Mouse (Mus musculus) limb, embryonic 11.5 days (tissue): ENCODE measurements at regions not wholly inside any gene's neighbourhood (a gene's known extent, or its start where the extent isn't known, plus 50 kb on each side); places are given as distances from the start of the nearest gene placed in this dataset.

Experiments used
- ATAC-seq: fragments of 200-750 bp; cut with Nextera tagmentation; 2 replicates; pipeline ENCODE4 v1.8.0; 2017; ENCODE audit warnings: low read depth; ENCODE audit not compliant: insufficient number of reproducible peaks, low FRiP score, low TSS enrichment
- DNase-seq: peaks from one replicate; pipeline ENCODE4 v3.0.0-alpha.2; 2015; ENCODE audit warnings: low spot score
- H3K27ac ChIP-seq: fragments of 300-500 bp; sonication (generic); replicated peaks from 2 replicates; pipeline ENCODE4 v1.5.1; 2014; ENCODE audit warnings: low read depth, mild to moderate bottlenecking, low read length
- H3K27me3 ChIP-seq: fragments of 300-500 bp; sonication (generic); 2 replicates; pipeline ENCODE4 v1.6.1; 2014; ENCODE audit warnings: mild to moderate bottlenecking, low read length, mixed read lengths; ENCODE audit not compliant: control insufficient read depth, insufficient read depth
- H3K36me3 ChIP-seq: fragments of 300-500 bp; sonication (generic); 2 replicates; pipeline ENCODE4 v1.6.1; 2014; ENCODE audit warnings: mild to moderate bottlenecking, low read length, moderate library complexity, mixed read lengths; ENCODE audit not compliant: control insufficient read depth, insufficient read depth
- H3K4me1 ChIP-seq: fragments of 300-500 bp; sonication (generic); 2 replicates; pipeline ENCODE4 v1.6.1; 2014; ENCODE audit warnings: low read length, mixed read lengths; ENCODE audit not compliant: control insufficient read depth, insufficient read depth
- H3K4me2 ChIP-seq: fragments of 300-500 bp; sonication (generic); 2 replicates; pipeline ENCODE4 v1.6.1; 2014; ENCODE audit warnings: low read depth, mild to moderate bottlenecking, moderate library complexity; ENCODE audit not compliant: severe bottlenecking
- H3K4me3 ChIP-seq: fragments of 300-500 bp; sonication (generic); 2 replicates; pipeline ENCODE4 v1.5.1; 2014; ENCODE audit warnings: low read depth, low read length
- H3K9ac ChIP-seq: fragments of 300-500 bp; sonication (generic); 2 replicates; pipeline ENCODE4 v1.6.1; 2014; ENCODE audit warnings: mild to moderate bottlenecking, low read length
- H3K9me3 ChIP-seq: fragments of 300-500 bp; sonication (generic); 2 replicates; pipeline ENCODE4 v1.6.1; 2016; ENCODE audit warnings: low read length; ENCODE audit not compliant: control insufficient read depth
- WGBS: fragments of 180-500 bp; shearing (Covaris S2); extraction: QIAGEN DNeasy Blood & Tissue Kit; methylation state at CpG from one replicate; pipeline ENCODE4 v1.1.7; 2014; 5-methylcytosine and 5-hydroxymethylcytosine counted together

GRCm38 (mm10) chr16:68704569-68704968 lies 1083.9 kb upstream of the Cadm2 start:
- no peaks in the 10 kb centered on the region for H3K4me1 ChIP-seq
- ATAC-seq (peak; percentile 54; the same call in 1 of the 2 replicates), DNase-seq (no peak)
- H3K4me3 ChIP-seq = no peak overlapping the region
- H3K27ac ChIP-seq = no peak overlapping the region
- H3K36me3 ChIP-seq = no peaks in the 10 kb centered on the region
- no peaks in the 10 kb centered on the region for H3K9me3 ChIP-seq
- no peaks in the 10 kb centered on the region for H3K27me3 ChIP-seq
- no peak overlapping the region for H3K9ac ChIP-seq
- no peak overlapping the region for H3K4me2 ChIP-seq
- 100% methylated on average over 2 of the region's 2 CpGs for WGBS

GRCm38 (mm10) chr16:68666972-68667538 lies 1046.3 kb upstream of the Cadm2 start:
- 92% methylated on average over 4 of the region's 4 CpGs for WGBS
- no peak for ATAC-seq

GRCm38 (mm10) chr16:68658436-68658835 lies 1037.7 kb upstream of the Cadm2 start:
- H3K27ac ChIP-seq = no peak overlapping the region
- H3K9ac ChIP-seq = no peak overlapping the region
- DNase-seq (peak; percentile 26), ATAC-seq (no peak)
- 12% methylated on average over 4 of the region's 4 CpGs for WGBS
- H3K9me3 ChIP-seq = no peaks in the 10 kb centered on the region
- H3K4me2 ChIP-seq = no peak overlapping the region
- H3K4me1 ChIP-seq = no peaks in the 10 kb centered on the region
- H3K27me3 ChIP-seq = no peaks in the 10 kb centered on the region
- H3K4me3 ChIP-seq = no peak overlapping the region
- no peaks in the 10 kb centered on the region for H3K36me3 ChIP-seq

More at GRCm38 (mm10) chr16:68666972-68667538, 1046.3 kb upstream of the Cadm2 start:
- H3K27ac ChIP-seq = no peak overlapping the region
- no peak overlapping the region for H3K9ac ChIP-seq
- H3K36me3 ChIP-seq = no peaks in the 10 kb centered on the region
- no peak overlapping the region for H3K4me3 ChIP-seq
- no peaks in the 10 kb centered on the region for H3K4me1 ChIP-seq
- DNase-seq = no peak
- no peaks in the 10 kb centered on the region for H3K9me3 ChIP-seq
- H3K4me2 ChIP-seq = no peak overlapping the region
- no peaks in the 10 kb centered on the region for H3K27me3 ChIP-seq

DNA sequence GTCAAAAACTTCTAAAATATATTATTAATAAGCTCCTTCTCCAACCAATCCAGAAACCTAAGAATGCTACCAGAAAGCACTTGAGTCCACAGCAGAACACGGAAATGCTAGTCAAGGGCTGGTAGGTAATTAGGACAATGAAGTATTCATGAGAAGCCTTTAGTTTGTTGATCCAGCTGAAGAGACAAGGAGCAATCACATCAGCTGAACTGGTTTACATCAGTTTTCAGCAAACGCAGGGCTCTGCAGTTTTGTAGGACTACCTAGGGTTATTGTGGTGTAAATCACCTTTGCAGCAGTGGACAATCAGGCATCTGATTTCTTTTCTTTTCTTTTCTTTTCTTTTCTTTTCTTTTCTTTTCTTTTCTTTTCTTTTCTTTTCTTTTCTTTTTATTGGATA lies 1007.3 kb upstream of the Cadm2 start:
- H3K27ac ChIP-seq = no peak overlapping the region
- no peaks in the 10 kb centered on the region for H3K9me3 ChIP-seq
- no peaks in the 10 kb centered on the region for H3K36me3 ChIP-seq
- no peak overlapping the region for H3K9ac ChIP-seq
- H3K4me2 ChIP-seq = no peak overlapping the region
- H3K4me1 ChIP-seq = no peaks in the 10 kb centered on the region
- ATAC-seq (no peak), DNase-seq (no peak)
- no peak overlapping the region for H3K4me3 ChIP-seq
- WGBS = 74% methylated on average over 2 of the region's 2 CpGs
- H3K27me3 ChIP-seq = no peaks in the 10 kb centered on the region

- Histone ChIP-seq H3K27me3 (no peaks in the 10 kb centered on the region), H3K36me3 (no peaks in the 10 kb centered on the region), H3K9ac (no peak overlapping the region), H3K27ac (no peak overlapping the region), H3K4me3 (no peak overlapping the region), H3K4me1 (no peaks in the 10 kb centered on the region), H3K4me2 (no peak overlapping the region), H3K9me3 (no peaks in the 10 kb centered on the region)
- WGBS = 79% methylated on average over 2 of the region's 2 CpGs
- no peak for ATAC-seq
- no peak for DNase-seq
Observed at GRCm38 (mm10) chr16:68614041-68614440, 993.3 kb upstream of the Cadm2 start.
